Mouse (Mus musculus) brain, adult 2 months (tissue): ENCODE data around the gene Ptch2.

Experiments used
- DNase-seq: peaks from one replicate; pipeline ENCODE4 v3.0.0; 2011; ENCODE audit warnings: low read depth, low spot score

The Ptch2 gene

GRCm38 (mm10) chr4:117104672-117105071 lies 8.8 kb downstream of the Ptch2 start:
- no peak for DNase-seq

DNA sequence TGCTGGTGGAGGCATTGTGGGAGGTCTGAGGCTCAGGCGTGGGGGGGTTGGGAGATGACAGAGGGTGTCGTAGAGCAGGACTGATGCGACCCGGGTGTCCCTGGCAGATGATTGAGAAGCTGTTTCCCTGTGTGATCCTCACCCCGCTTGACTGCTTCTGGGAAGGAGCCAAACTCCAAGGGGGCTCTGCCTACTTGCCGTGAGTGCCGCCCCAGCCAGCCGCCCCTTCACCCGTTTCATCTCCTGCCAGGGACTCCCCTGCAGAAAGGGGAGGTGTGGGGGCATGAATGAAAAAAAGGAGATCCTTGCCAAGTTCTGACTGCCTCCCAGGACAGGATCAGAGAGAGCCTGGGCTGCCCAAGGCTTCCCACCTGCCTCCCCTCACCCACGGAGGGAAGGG lies 9.3 kb downstream of the Ptch2 start:
- no peak for DNase-seq

GRCm38 (mm10) chr4:117107813-117108523 lies 12.1 kb downstream of the Ptch2 start:
- no peak for DNase-seq

- DNase-seq: no peak
Measured at GRCm38 (mm10) chr4:117108524-117108849, 12.6 kb downstream of the Ptch2 start.

GRCm38 (mm10) chr4:117109330-117109729 lies 13.5 kb downstream of the Ptch2 start:
- no peak for DNase-seq

- no peak for DNase-seq
Measured at GRCm38 (mm10) chr4:117110249-117110648, 14.4 kb downstream of the Ptch2 start.

DNA sequence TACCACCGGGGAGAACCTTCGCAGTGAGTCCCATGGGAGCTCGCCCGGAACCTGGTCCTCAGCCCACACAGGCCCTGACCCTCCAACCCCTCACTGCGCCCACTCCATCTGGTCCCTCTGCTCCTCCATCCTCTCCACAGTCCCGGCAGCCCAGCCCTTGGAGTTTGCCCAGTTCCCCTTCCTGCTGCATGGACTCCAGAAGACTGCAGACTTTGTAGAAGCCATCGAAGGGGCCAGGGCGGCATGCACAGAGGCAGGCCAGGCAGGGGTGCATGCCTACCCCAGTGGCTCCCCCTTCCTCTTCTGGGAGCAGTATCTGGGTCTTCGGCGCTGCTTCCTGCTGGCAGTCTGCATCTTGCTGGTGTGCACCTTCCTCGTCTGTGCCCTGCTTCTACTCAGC lies 15.1 kb downstream of the Ptch2 start:
- no peak for DNase-seq

DNA sequence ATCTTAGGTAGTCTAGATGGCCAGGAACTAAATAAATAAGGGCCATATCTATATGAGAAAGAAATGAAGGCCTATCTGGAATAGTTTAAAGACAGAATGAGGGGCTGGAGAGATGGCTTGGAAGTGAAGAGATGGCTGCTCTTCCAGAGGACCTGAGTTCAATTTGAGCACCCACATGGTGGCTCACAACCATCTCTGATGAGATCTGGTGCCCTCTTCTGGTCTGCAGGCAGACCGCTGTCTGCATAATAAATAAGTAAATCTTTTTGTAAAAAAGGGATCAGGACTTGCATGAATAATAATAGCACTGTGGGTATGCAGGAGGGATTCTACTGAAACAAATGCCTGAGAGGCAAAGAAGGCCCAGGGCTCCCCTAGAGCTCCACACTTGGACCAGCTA lies 17.4 kb downstream of the Ptch2 start:
- no peak for DNase-seq

DNA sequence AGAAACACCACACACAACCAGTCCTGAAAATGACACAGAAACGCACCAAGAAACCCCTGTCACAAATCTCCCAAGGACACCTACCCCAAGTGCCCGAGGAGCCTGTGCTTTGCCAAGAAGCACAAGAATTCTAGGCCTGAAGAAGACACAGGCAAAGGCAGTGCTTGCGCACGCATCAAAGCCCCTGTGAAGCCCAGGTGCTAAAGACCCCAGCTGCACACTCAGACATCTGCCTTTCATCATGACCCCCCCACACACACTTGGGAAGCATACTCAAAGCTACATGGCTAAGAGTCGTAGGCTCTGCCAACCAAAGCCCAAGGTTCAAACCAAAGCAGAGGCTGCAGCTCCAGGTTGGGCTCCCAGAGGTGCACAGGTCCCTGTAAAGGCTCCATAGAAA lies 19.7 kb downstream of the Ptch2 start:
- DNase-seq: no peak

DNA sequence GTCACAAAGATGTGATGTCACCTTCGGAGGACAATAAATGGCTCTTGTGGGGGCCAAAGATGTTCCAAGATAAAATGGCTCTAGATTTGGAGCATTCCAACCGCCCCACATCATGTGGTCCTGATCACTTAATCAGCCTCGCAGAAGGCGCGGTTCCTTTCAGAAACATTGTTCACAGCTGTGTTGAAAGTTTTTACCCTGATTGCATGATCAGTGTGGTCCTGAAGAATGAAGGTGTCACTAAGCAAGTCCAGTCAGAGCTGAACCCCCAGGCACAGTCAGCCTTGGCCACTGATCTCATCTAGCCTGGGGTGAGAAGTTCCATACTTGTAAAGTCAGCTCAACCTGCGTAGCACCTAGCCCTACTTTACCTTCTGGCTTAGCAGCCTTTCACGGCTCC lies 22.1 kb downstream of the Ptch2 start:
- no peak for DNase-seq

- no peak for DNase-seq
Measured at GRCm38 (mm10) chr4:117119636-117120035, 23.8 kb downstream of the Ptch2 start.

DNA sequence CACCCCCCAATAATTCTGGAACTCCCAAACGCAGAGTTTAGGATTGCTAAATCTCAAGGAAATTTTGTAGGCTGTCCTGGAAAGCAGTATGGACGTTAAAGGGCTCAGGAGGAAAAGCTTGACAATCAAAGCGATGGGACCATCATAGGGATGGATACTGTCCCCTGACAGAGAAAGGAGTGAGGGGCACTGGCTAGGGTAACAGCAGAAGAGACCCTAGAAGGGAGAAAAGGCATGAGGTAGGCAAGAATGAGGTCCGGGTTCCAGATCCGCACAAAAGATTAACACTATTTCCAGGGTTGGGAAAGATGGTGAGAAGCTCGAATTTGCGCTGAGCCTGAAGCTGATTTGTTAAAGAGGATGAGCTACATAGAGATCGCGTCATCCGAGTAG lies 24.2 kb downstream of the Ptch2 start:
- no peak for DNase-seq

- DNase-seq: peak; percentile 99
Measured at GRCm38 (mm10) chr4:117120445-117121414, 24.9 kb downstream of the Ptch2 start.

- DNase-seq: peak; percentile 50
Measured at GRCm38 (mm10) chr4:117122209-117122608, 26.3 kb downstream of the Ptch2 start.

DNA sequence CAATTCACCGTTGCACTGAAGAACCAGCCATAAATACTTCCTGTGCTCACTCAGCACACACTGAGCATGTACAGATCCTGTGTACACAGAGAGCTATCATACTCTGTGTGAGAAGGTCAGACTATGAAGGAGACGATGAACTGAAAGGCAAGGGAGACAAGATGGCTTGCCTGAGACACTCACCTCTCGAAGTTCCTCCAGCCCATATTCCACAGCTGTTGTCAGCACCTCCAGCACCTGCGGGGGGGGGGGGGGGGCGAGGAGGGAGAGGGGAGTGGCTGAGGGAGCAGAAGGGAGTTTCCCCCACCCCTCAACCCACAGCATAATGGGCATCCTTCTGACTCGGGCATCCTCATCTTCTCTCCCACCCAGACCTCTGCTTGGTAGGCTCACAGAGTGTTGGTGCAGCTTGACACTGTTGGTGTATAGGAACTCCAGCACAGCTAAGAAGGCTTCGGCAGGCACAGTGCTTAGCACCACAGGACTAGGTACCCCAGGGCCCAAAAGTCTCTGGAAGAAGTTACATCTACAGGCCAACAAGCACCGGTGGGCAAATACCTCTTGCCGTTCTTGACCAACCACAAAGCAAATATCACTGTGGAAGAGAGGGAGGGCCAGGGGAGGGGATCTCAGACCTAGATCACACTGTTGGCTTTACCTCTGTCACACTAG lies 27.8 kb downstream of the Ptch2 start:
- DNase-seq: no peak

DNA sequence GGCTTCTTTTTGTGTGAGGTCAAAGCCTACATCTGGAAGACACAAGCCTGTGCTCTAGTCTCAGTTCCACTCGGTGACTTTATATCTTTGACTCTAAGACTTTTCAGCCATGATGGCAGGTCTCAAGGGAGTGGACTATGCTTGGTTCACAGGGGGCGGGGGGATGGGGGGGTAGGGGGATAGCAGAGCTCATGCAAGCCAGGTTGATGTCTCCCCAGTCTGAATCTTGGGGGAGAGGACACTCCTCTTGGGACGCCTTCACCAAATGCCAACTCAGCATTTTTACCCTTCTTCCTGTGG lies 28.3 kb downstream of the Ptch2 start:
- no peak for DNase-seq

DNA sequence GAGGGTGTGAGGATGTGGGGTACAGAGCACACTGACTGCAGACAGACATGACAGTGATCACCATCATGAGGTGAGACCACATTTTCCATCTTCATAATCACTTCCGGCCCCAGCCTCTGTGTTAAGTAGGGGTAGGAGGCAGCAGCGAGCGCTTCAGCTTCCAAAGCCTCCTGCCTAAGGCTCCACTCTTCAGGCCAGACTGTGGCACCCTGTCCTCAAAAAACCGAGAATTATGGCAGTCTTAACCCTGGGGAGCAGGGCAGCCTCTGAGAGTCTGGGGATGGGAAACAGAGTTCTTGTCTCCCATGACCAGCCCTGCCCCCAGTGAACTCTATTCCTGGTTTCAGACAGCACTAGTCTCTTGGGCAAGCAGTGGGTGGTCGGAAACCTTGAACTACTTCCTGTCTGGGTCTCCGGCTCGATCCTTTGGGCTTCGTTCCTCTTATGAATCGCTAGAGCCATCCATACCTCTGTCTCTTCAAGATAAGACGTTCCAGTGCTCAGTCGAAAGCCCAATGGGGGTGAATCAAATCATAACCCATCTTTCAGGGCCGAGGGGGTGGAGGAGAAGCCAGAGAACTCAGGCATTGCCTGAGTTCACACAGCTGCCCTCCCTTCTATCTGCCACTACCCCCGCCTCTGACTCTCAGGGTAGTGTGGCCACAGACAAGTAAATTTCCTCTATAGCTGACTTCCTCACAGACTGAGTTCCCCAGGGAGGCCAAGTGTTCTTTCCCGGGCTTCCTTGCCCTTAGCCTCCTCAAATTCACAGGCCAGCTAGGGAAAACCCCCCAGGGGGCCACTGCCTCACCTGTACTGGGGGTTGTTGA lies 28.9 kb downstream of the Ptch2 start:
- DNase-seq: peak; percentile 53

GRCm38 (mm10) chr4:117125348-117125909 lies 29.6 kb downstream of the Ptch2 start, which contains the start of gene Btbd19:
Gene Btbd19, minus strand, starts transcription at chr4:117125725.
- DNase-seq: peak; percentile 89

DNA sequence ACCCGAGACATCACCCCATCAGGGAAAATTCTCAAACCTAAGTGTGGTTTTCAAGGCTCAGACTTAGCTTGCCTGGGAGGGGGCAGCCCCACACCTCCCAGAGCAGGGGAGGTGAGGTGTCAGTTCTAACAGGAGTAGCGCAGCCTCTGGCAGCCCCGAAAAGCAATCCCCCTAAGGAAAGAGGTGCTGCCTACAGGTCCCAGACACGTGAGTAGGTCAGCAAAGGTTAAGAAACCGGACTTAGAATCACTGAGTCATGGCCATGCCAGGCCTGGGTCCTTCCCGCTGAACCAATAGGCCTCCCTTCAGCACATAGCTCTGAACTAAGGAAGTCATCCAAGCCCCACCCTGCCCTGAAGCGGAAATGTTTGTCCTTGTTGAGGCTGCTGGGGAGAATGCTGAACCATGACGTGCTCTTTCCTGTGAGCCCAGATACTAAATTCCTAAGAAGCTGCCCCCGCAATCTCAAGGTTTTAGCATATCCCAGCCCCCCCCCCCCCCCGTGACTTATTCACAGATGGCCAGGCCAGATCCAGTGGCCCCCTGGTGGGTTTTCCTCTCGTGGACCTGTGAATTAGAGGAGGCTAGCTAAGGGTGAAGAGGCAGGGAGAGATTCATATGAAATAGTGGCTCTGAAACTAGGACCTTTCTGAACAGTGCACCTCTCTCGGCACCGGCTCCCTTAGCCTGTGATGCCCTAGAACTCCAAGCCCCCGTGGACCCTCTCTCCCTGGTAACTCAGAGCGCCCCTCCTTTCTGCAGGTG lies 30.2 kb downstream of the Ptch2 start:
- DNase-seq: peak; percentile 72

DNA sequence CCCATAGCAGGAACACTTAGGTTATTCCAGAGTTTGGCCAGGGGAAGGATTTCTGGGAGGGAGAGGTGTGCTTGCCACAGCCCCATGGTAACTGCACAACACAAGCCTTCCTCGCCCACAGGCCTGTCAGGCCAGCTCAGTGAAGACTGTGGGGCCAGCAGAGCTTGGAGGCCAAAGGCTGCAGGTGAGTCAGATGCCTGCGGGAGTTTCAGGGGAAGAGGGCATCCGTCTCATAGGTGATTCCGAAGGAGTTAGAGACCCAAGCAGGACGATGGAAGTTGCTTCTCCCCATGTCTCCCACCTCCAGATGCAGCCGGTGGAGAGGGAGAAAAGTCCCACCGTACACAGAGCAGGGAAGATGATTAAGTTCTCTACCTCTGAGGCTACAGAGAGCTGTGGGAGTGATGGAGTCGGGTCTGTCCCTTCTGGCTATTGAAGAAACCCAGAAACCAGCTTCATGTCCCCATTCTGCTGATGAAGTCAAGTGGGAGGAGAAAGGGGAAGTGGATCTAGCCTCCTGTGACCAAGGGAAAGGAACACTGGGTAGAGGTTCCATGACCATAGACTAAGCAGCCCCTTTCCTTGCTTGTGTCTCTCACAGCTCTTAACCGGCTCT lies 30.9 kb downstream of the Ptch2 start, which contains the start of gene Tctex1d4:
TSS of gene Tctex1d4 (plus strand) at position 120 of the 616 bp plus-strand sequence.
- no peak for DNase-seq
